Mouse (Mus musculus): ENCODE measurements around the gene Timm50.

The Timm50 gene

DNA sequence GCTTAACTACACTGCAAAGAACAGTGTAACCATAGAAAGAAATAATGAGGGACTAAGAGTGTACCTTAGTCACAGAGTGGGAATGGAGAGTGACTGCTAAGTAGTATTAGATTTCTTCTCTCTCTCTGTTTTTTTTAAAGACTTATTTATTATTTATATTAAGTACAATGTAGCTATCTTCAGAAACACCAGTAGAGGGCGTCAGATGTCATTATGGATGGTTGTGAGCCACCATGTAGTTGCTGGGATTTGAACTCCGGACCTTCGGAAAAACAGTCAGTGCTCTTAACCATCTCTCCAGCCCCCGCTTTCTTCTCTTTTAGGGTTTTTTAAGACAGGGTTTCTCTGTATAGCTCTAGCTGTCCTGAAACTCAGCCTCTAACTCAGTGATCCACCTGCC is 14.6 kb upstream of the Timm50 start:
- DNase-seq (ENCODE audit: low spot score in 2 of 2): no peak

GRCm38 (mm10) chr7:28325293-28325692 is 13.4 kb upstream of the Timm50 start:
- no peak for DNase-seq (ENCODE audit: low spot score in 2 of 2)

- no peak for DNase-seq (ENCODE audit: low spot score in 2 of 2)
Measured at GRCm38 (mm10) chr7:28321974-28322720, 10.3 kb upstream of the Timm50 start.

GRCm38 (mm10) chr7:28318714-28319113 is 6.8 kb upstream of the Timm50 start:
- no peak for DNase-seq (ENCODE audit: low spot score in 2 of 2)

- DNase-seq (ENCODE audit: low spot score in 2 of 2): no peak
Measured at GRCm38 (mm10) chr7:28318036-28318435, 6.2 kb upstream of the Timm50 start.

DNA sequence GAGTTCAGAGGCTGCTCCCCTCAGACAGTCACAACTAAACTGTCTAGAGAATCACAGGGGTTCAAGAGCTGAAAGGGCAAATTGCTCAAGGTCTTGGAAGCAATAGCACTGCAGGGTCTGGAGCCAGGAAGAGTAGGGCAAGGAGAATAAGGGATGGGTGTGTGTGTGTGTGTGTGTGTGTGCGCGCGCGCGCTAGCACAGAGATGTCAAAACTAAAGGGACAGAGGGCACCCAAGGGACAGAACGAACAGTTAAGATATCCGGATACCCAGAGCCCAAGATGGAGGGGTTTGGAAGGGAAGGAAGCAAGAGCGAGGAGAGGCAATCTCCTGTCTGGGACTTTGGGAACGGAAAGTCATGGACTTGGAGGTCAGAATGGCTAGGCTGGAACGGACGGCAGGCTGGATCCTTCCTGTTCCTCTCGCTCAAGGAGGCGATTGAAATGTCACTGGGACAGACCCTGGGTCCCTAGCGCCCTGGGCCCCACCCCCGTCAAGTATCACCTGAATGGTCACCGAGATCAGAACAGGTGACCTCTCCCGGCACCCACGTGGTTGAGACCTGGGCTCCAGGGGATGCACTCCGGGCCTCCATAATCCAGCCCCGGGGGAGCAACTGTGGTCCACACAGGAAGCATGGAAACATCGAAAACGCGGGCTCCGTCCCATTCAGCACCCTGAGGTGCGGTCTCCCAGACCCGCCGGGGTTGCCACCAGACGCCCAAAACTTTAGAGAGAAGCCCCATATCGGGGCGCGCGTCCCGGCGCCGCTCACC is 534 bp downstream of the Timm50 start:
- no peak for DNase-seq (ENCODE audit: low spot score in 2 of 2)

- DNase-seq (ENCODE audit: low spot score in 2 of 2): no peak
Measured at GRCm38 (mm10) chr7:28309737-28310136, 2.1 kb downstream of the Timm50 start.

DNA sequence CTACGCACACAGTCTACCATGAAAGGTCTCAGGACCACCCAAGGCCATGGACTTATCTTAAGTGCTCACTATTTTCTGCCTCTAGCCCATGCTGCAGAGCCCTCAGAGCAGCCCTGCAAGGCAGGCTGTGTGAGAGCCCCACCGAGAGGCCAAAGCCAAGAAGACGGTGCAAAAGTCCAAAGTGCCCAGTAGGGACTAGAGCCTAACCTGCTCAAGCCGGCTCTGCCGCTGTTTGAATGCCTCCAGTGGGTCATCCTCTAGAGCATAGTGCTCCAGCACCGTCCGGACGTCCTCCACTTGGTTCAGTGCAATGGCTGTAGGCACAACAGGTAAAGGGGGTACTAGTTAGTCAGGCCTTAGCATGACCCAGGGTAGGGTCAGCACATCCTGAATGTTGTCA is 5.7 kb downstream of the Timm50 start:
- no peak for DNase-seq (ENCODE audit: low spot score in 2 of 2)

- no peak for DNase-seq (ENCODE audit: low spot score in 2 of 2)
Measured at GRCm38 (mm10) chr7:28305641-28306040, 6.2 kb downstream of the Timm50 start.

DNA sequence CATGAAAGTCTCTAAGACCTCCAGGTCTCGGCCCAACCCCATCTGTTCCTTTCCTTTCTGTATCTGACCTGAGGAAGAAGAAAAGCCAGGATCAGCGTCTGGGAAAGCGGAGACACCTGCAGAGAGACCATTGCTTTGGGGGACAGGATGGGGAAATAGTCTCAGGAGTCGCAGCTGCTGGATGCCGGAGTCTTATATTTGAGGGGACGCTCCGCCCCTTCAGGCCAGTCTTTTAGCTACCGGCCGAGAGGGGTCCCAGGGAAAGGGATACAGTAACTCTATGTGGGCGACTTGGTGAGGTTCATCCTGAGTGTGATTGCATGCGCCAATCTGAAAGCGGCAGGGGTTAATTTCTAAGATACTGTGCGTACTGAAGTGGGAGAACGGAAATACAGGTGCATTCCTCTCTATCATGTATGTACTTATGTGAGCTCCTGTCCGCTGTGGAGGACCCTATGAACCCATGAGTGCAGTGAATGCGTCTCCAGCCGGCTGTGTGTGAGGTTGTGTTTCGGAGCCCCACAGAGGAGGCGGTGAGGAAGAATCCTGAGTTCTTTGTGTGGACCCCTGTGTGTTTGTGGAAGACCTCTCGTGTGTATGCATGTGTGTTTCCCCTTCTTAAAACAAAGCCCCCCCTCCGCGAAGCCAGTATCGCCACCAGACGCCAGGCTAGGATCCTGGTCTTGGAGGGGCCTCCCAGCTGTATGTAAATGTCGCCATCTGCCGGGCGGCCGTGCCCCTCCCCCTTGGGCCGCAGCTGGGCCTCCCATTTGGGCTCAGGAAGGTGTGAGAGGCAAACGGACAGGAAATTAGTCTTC is 10.0 kb downstream of the Timm50 start, which contains the start of gene Dll3:
Gene Dll3, minus strand, starts transcription at position 623 of the 818 bp plus-strand sequence.
- DNase-seq (ENCODE audit: low spot score in 2 of 2): peak; percentile 71 to 73

GRCm38 (mm10) chr7:28298837-28299625 is 12.8 kb downstream of the Timm50 start:
- DNase-seq (ENCODE audit: low spot score in 2 of 2): peak; percentile 58 to 65

GRCm38 (mm10) chr7:28294481-28294880 is 17.4 kb downstream of the Timm50 start:
- DNase-seq (ENCODE audit: low spot score in 2 of 2): peak; percentile 84 to 89

DNA sequence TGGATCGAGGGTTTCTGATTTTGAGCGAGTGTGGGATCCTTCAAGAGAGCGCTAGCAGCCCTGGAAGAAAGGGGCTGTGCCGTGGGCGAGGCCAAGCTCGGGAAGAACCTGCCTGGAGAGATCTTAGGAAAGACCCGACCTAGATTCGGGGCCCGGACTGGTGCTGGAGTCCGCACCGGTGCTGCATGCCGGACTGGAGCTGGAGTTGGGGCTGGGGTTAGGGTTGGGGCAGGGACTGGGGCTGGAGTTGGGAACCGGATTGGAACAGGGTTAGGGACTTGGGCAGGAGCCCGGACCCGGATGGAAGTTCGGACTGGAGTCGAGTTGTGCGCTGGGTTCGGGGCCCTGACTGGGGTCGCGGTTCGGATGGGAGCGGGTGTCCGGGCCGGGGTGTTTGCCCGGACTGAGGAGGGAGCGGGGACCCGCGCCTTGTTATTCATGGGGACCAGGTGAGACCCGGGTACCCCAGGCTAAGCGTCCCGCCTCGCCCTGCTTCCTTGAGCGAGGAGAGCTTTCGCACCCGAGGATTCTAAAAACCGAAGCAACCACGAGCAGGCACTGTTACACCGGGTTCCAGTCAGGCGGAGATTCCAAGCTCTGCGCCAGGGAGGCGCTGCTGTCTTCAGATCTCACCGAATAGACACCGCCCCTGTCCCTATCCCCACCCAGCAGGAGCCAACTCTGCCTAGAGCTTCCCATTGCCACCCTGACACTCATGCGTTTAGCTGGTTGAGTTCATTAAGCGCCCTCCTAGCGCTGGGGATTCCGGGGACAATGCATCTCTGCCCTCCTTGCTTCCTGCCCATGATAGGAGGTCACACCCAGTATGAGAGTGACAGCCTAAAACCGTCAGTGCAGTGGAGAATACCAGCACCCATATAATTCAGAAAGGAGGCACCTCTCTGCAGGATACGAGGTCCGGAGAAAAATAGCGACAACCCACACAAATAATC is 21.0 kb downstream of the Timm50 start, which contains the start of gene Selenov:
Gene Selenov, minus strand, starts transcription at position 549 of the 953 bp plus-strand sequence.
- peak; percentile 78 to 79 for DNase-seq (ENCODE audit: low spot score in 2 of 2)

- peak in 1 of 2 experiments; percentile 55 for DNase-seq (ENCODE audit: low spot score in 2 of 2)
Measured at GRCm38 (mm10) chr7:28290165-28290564, 21.7 kb downstream of the Timm50 start.

GRCm38 (mm10) chr7:28280630-28281029 is 31.2 kb downstream of the Timm50 start:
- no peak for DNase-seq (ENCODE audit: low spot score in 2 of 2)

DNA sequence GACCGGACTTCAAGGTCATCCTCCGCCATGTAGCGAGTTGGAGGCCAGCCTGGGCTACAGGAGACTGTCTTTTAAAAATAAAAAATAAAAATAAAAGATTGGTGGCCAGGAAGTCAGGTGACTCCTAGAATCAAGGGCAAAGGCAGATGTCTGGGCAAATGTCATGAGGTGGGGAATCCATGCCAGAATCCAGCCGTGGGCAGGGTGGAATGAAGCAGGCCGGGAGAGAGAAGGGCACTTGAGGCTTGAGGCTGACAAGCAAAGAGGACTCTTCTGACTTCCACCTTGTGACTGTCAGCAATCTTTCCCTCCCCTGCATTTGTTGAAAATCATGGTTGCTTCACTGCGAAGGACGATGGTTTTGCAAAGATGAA is 33.6 kb downstream of the Timm50 start:
- DNase-seq (ENCODE audit: low spot score in 2 of 2): no peak

DNA sequence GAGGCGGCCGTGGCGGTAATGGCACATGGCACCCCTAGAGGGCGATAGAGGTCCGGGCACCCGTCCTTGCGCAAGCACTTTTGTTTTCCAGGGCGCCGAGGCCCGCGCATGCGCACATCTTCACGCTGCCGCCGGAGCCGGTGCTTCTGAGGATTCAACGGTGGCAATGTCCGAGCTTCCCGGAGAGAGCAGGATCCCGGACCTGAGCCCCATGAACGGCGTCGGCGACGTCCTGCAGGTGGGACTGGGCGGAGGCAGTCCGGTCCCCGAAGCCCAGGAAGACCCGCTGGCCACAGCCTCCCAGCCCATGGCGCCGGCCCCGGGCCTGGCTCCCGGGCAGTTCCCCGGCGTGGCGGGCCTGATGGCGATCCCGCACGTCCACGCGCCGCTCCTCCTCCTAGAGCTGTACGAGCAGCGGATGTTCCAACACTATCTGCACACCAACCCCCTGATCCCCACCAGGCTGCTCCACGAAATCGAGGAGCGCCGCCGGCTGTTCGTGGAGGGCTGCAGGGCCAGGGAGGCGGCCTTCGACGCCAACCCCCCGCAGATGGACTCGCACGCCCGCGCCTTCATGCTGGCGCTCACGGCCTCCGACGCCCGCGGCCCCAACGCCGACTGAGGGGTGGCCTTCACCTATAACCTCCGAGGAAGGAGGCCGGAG is 34.1 kb downstream of the Timm50 start, which contains the start of gene Eid2b:
Gene Eid2b, plus strand, starts transcription at position 125 of the 664 bp plus-strand sequence.
- DNase-seq (ENCODE audit: low spot score in 2 of 2): peak; percentile 95 to 97

DNA sequence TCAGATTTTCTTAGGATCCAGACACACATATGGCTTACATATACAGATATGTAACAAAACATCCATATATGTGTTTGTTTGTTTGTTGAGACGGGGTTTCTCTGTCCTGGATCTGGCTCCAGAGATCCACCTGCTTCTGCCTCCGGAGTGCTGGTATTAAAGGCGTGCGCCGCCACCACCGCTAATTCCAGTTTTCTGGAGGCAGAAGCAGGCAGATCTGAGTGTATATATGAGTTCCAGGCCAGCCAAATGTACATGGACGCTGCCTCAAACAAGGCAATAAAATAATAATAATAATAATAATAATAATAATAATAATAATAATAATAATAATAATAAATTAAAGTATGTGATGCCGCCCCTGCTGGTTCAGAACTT is 34.6 kb downstream of the Timm50 start:
- no peak for DNase-seq (ENCODE audit: low spot score in 2 of 2)

GRCm38 (mm10) chr7:28271761-28272160 is 40.1 kb downstream of the Timm50 start:
- no peak for DNase-seq (ENCODE audit: low spot score in 2 of 2)
